Mouse (Mus musculus): Measurements from ENCODE around the gene Lmbr1l. TPM values are rescaled to one million over a fixed set of nuclear protein-coding genes. Genes with fewer than 3 reads are reported as not detected.

The Lmbr1l gene
- polyA plus RNA-seq, 1 experiment from 2014 or later: 13.5 TPM

- H3K4me3 ChIP-seq: no peak overlapping the region
- peaks cover 86% of the 10 kb centered on the region for H3K36me3 ChIP-seq
- no peaks in the 10 kb centered on the region for H3K9me3 ChIP-seq
- no peak overlapping the region for H3K9ac ChIP-seq
- H3K4me1 ChIP-seq: peaks cover 19% of the 10 kb centered on the region
- no peak for ATAC-seq (ENCODE audit: extremely low read depth, insufficient number of reproducible peaks, low FRiP score, low TSS enrichment)
- H3K27ac ChIP-seq (replicated peaks): no peak overlapping the region
- H3K4me2 ChIP-seq: no peak overlapping the region
- H3K27me3 ChIP-seq (replicated peaks): no peaks in the 10 kb centered on the region
- WGBS: 90% methylated on average over 12 of the region's 12 CpGs
Measured at GRCm38 (mm10) chr15:98863451-98863958, 54.5 kb downstream of the Lmbr1l start.

GRCm38 (mm10) chr15:98861701-98862410 is 56.2 kb downstream of the Lmbr1l start:
- no peak overlapping the region for H3K9ac ChIP-seq
- no peak for ATAC-seq (ENCODE audit: extremely low read depth, insufficient number of reproducible peaks, low FRiP score, low TSS enrichment)
- no peak overlapping the region for H3K4me3 ChIP-seq
- H3K4me1 ChIP-seq: peaks cover 2% of the 10 kb centered on the region
- no peak overlapping the region for H3K27ac ChIP-seq (replicated peaks)
- WGBS: 85% methylated on average over 21 of the region's 21 CpGs
- peaks cover 100% of the 10 kb centered on the region for H3K36me3 ChIP-seq
- H3K9me3 ChIP-seq: no peaks in the 10 kb centered on the region
- H3K4me2 ChIP-seq: no peak overlapping the region
- H3K27me3 ChIP-seq (replicated peaks): no peaks in the 10 kb centered on the region

GRCm38 (mm10) chr15:98860921-98861320 is 57.1 kb downstream of the Lmbr1l start:
- ATAC-seq (ENCODE audit: extremely low read depth, insufficient number of reproducible peaks, low FRiP score, low TSS enrichment): no peak
- no peak overlapping the region for H3K9ac ChIP-seq
- H3K36me3 ChIP-seq: peaks cover 100% of the 10 kb centered on the region
- no peak overlapping the region for H3K4me3 ChIP-seq
- no peaks in the 10 kb centered on the region for H3K27me3 ChIP-seq (replicated peaks)
- H3K27ac ChIP-seq (replicated peaks): no peak overlapping the region
- no peak overlapping the region for H3K4me2 ChIP-seq
- no peaks in the 10 kb centered on the region for H3K4me1 ChIP-seq
- no peaks in the 10 kb centered on the region for H3K9me3 ChIP-seq
- WGBS: 96% methylated on average over 18 of the region's 18 CpGs

GRCm38 (mm10) chr15:98859319-98860043 is 58.5 kb downstream of the Lmbr1l start:
- no peak overlapping the region for H3K4me3 ChIP-seq
- H3K27me3 ChIP-seq (replicated peaks): no peaks in the 10 kb centered on the region
- no peaks in the 10 kb centered on the region for H3K4me1 ChIP-seq
- peaks cover 100% of the 10 kb centered on the region for H3K36me3 ChIP-seq
- H3K4me2 ChIP-seq: no peak overlapping the region
- no peak overlapping the region for H3K27ac ChIP-seq (replicated peaks)
- 82% methylated on average over 9 of the region's 9 CpGs for WGBS
- H3K9ac ChIP-seq: no peak overlapping the region
- ATAC-seq (ENCODE audit: extremely low read depth, insufficient number of reproducible peaks, low FRiP score, low TSS enrichment): no peak
- H3K9me3 ChIP-seq: no peaks in the 10 kb centered on the region

GRCm38 (mm10) chr15:98854214-98854613 is 63.8 kb downstream of the Lmbr1l start:
- no peak overlapping the region for H3K4me3 ChIP-seq
- H3K27me3 ChIP-seq (replicated peaks): no peaks in the 10 kb centered on the region
- no peaks in the 10 kb centered on the region for H3K9me3 ChIP-seq
- H3K4me2 ChIP-seq: no peak overlapping the region
- WGBS: 88% methylated on average over 16 of the region's 16 CpGs
- no peak overlapping the region for H3K27ac ChIP-seq (replicated peaks)
- peaks cover 100% of the 10 kb centered on the region for H3K36me3 ChIP-seq
- ATAC-seq (ENCODE audit: extremely low read depth, insufficient number of reproducible peaks, low FRiP score, low TSS enrichment): no peak
- H3K4me1 ChIP-seq: no peaks in the 10 kb centered on the region
- no peak overlapping the region for H3K9ac ChIP-seq

Other genes starting within 250 kb of the Lmbr1l start
- 1.3 TPM in 2 replicates for gene Rnd1, start 240.8 kb downstream of the Lmbr1l start, polyA plus RNA-seq (2015; fragmentation: Nextera tagmentation; extraction: Ambion mirVana)
- 0.32 and 0.39 TPM in 2 replicates for gene Ccdc65, start 210.0 kb downstream of the Lmbr1l start, polyA plus RNA-seq (2015; fragmentation: Nextera tagmentation; extraction: Ambion mirVana)
- gene Fkbp11, start 190.0 kb downstream of the Lmbr1l start, polyA plus RNA-seq (2015; fragmentation: Nextera tagmentation; extraction: Ambion mirVana): 19.8 and 24.5 TPM in 2 replicates
- gene Arf3, start 155.0 kb downstream of the Lmbr1l start, polyA plus RNA-seq (2015; fragmentation: Nextera tagmentation; extraction: Ambion mirVana): 31.2 and 32.5 TPM in 2 replicates
- 0.07 TPM in 1 of 2 replicates, not detected in the other for gene Wnt10b, start 140.1 kb downstream of the Lmbr1l start, polyA plus RNA-seq (2015; fragmentation: Nextera tagmentation; extraction: Ambion mirVana)
- gene Wnt1, start 128.4 kb downstream of the Lmbr1l start, polyA plus RNA-seq (2015; fragmentation: Nextera tagmentation; extraction: Ambion mirVana): not detected in 2 replicates
- gene Ddn, start 108.7 kb downstream of the Lmbr1l start, polyA plus RNA-seq (2015; fragmentation: Nextera tagmentation; extraction: Ambion mirVana): 0.09 and 0.16 TPM in 2 replicates
- gene Prkag1, start 86.7 kb downstream of the Lmbr1l start, polyA plus RNA-seq (2015; fragmentation: Nextera tagmentation; extraction: Ambion mirVana): 88.3 and 95.1 TPM in 2 replicates
- 8.1 and 8.9 TPM in 2 replicates for gene Kmt2d, start 47.0 kb downstream of the Lmbr1l start, polyA plus RNA-seq (2015; fragmentation: Nextera tagmentation; extraction: Ambion mirVana)
- 6.2 and 6.6 TPM in 2 replicates for gene Rhebl1, start 23.7 kb downstream of the Lmbr1l start, polyA plus RNA-seq (2015; fragmentation: Nextera tagmentation; extraction: Ambion mirVana)
- 2.1 and 2.3 TPM in 2 replicates for gene Dhh, start 19.7 kb downstream of the Lmbr1l start, polyA plus RNA-seq (2015; fragmentation: Nextera tagmentation; extraction: Ambion mirVana)
- gene Tuba1b, start 16.3 kb upstream of the Lmbr1l start, polyA plus RNA-seq (2015; fragmentation: Nextera tagmentation; extraction: Ambion mirVana): 1,584 and 1,655 TPM in 2 replicates
- not detected in 2 replicates for gene Gm49450, start 35.3 kb upstream of the Lmbr1l start, polyA plus RNA-seq (2015; fragmentation: Nextera tagmentation; extraction: Ambion mirVana)
- gene Tuba1a, start 35.5 kb upstream of the Lmbr1l start, polyA plus RNA-seq (2015; fragmentation: Nextera tagmentation; extraction: Ambion mirVana): 1,012 and 1,030 TPM in 2 replicates
- gene Tuba1c, start 111.7 kb upstream of the Lmbr1l start, polyA plus RNA-seq (2015; fragmentation: Nextera tagmentation; extraction: Ambion mirVana): 150 and 158 TPM in 2 replicates
- 0.56 and 1.7 TPM in 2 replicates for gene Prph, start 136.9 kb upstream of the Lmbr1l start, polyA plus RNA-seq (2015; fragmentation: Nextera tagmentation; extraction: Ambion mirVana)
- 27.1 and 27.8 TPM in 2 replicates for gene Troap, start 156.3 kb upstream of the Lmbr1l start, polyA plus RNA-seq (2015; fragmentation: Nextera tagmentation; extraction: Ambion mirVana)
- gene C1ql4, start 169.6 kb upstream of the Lmbr1l start, polyA plus RNA-seq (2015; fragmentation: Nextera tagmentation; extraction: Ambion mirVana): 0.16 and 0.25 TPM in 2 replicates
- gene Dnajc22, start 174.9 kb upstream of the Lmbr1l start, polyA plus RNA-seq (2015; fragmentation: Nextera tagmentation; extraction: Ambion mirVana): 1.0 and 1.8 TPM in 2 replicates
- 31.8 and 34.5 TPM in 2 replicates for gene Spats2, start 207.7 kb upstream of the Lmbr1l start, polyA plus RNA-seq (2015; fragmentation: Nextera tagmentation; extraction: Ambion mirVana)